Mouse (Mus musculus) retina, embryonic 14.5 days (tissue): ENCODE measurements around the gene Scgb2b21.
"Not testable (repeated sequence)": the region's sequence is repeated elsewhere in the genome, so short reads cannot be mapped to it uniquely, and the experiment has no call there.

Experiments
- DNase-seq: peaks from one replicate; pipeline ENCODE4 v3.0.0-alpha.2; 2015; ENCODE audit warnings: low spot score

Scgb2b21 gene

GRCm38 (mm10) chr7:33520358-33520757 is at the start of gene Scgb2b21:
Scgb2b21 (minus strand) TSS chr7:33520458.
- no peak for DNase-seq

DNA sequence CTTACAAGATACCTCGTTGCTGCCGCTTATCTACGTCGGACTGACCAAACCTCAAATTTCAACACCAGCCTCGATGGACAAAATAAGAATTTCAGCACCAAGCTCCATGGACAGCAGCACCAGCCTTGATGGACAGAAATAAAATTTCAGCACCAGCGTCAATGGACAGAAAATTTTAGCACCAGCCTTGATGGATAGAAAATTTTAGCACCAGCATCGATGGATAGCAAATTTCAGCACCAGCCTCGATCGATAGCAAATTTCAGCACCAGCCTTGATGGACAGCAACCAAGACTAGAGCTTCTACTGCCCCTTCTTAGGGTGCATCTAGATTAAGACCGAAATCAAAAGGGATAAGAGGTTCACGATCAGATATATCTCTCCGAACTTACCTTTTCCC is 23.2 kb upstream of the Scgb2b21 start:
- not testable (repeated sequence) for DNase-seq
